Mouse (Mus musculus): ENCODE results near the gene Gm20431.

DNA sequence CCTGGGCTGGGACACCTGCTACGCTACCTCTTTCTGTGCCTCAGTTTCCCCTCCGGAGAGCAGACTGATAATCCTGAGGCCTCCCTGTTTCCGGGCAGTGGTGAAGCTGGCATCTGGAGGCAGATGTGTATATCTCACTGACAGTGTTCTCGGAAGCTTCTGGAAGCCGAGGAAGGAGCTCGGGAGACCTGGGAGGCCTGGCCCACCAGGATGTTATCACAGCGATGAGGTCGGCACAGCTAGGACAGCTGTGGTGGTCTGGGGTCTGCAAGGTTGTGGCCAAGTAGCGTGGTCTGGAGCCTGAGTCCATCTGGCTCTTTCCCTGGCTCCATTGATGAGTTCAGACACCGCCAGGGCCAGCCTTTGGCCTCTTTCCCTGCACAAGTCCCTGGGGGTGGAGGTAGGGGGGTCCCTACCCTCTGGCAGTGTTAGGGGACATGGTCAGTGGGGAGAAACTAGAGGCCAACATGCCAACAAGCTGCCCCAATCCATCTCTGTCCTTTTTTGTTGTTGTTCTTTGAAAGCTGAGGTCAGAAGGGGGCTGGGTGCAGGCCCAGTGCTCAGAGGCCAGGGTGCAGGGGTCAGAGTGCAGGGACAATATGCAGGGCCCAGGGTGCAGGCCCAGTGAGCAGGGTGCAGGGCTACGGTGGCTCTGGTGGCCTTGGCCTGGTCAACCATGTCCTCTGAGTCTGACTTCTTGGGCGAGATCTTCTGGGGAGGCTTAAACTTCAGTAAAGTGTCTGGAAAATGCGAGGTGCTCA lies 96.6 kb downstream of the Gm20431 start:
- TF ChIP-seq CTCF (IDR thresholded peaks at IDR 0.05; ENCODE audit: extremely low read depth, insufficient read length, insufficient replicate concordance, low read depth, low read length) (no peak), POLR2A (IDR thresholded peaks at IDR 0.05; ENCODE audit: low read depth, low read length) (no peak)

Measured in small intestine, adult 2 months (tissue).